In genomic region chr1:167661123-167661522, GRCm38 (mm10) we compare ENCODE assay signal across 8 mouse cellular contexts. TPM values are rescaled to one million over a fixed set of nuclear protein-coding genes. Genes with fewer than 3 reads are reported as not detected.
DNase-seq lines count a peak whose midpoint lies in the region; ATAC-seq and TF ChIP-seq lines count a peak whose summit lies in the region.

No protein-coding gene starts in this region.

- H3K27ac ChIP-seq in lung, embryonic 14.5 days (ENCODE audit: low read depth): no peak overlapping the region
- H3K27ac ChIP-seq in hindbrain, embryonic 12.5 days: no peak overlapping the region
- H3K27ac ChIP-seq in midbrain, embryonic 16.5 days (ENCODE audit: low read length): no peak overlapping the region

- TF ChIP-seq CTCF in lung, embryonic 14.5 days (IDR thresholded peaks at IDR 0.05; ENCODE audit: low read depth): no peak

- peak overlapping the region; percentile 54 for H3K4me2 ChIP-seq in lung, embryonic 14.5 days
- peak overlapping the region; percentile 59 for H3K4me2 ChIP-seq in hindbrain, embryonic 12.5 days (replicated peaks)
- H3K4me2 ChIP-seq in midbrain, embryonic 16.5 days (ENCODE audit: low read length): peak overlapping the region; percentile 62

- H3K4me1 ChIP-seq in lung, embryonic 14.5 days (ENCODE audit: insufficient read depth): no peaks in the 10 kb centered on the region; the same call in 1 of the 2 replicates
- H3K4me1 ChIP-seq in hindbrain, embryonic 12.5 days: peaks cover 19% of the 10 kb centered on the region
- H3K4me1 ChIP-seq in midbrain, embryonic 16.5 days (ENCODE audit: control insufficient read depth, insufficient read depth, low read length): peaks cover 4% of the 10 kb centered on the region

- no peak overlapping the region; the same call in 1 of the 2 replicates for H3K9ac ChIP-seq in lung, embryonic 14.5 days
- H3K9ac ChIP-seq in hindbrain, embryonic 12.5 days: no peak overlapping the region; the same call in 1 of the 2 replicates
- H3K9ac ChIP-seq in midbrain, embryonic 16.5 days (ENCODE audit: low read depth, low read length): peak overlapping the region; percentile 52

- H3K9me3 ChIP-seq in lung, embryonic 14.5 days (ENCODE audit: low read depth, low read length): no peaks in the 10 kb centered on the region
- no peaks in the 10 kb centered on the region for H3K9me3 ChIP-seq in hindbrain, embryonic 12.5 days (replicated peaks)
- no peaks in the 10 kb centered on the region for H3K9me3 ChIP-seq in midbrain, embryonic 16.5 days (replicated peaks; ENCODE audit: control insufficient read depth, low read length, poor library complexity, severe bottlenecking)

- DNase-seq in lung, embryonic 14.5 days: peak; percentile 50
- DNase-seq in lung, postnatal 25 days (ENCODE audit: low spot score): no peak
- DNase-seq in gastrocnemius, adult 18-20 months (ENCODE audit: low spot score): peak; percentile 36
- DNase-seq in spleen, postnatal 10 days (ENCODE audit: low spot score in 2 of 2): no peak
- no peak for DNase-seq in right cerebral cortex, postnatal 25 days

- peak; percentile 76 for ATAC-seq in lung, embryonic 14.5 days (ENCODE audit: insufficient read depth)
- ATAC-seq in hindbrain, embryonic 12.5 days (ENCODE audit: low FRiP score): peak; percentile 79
- peak; percentile 90 for ATAC-seq in midbrain, embryonic 16.5 days
- no peak for ATAC-seq in monocyte, adult 5-6 weeks (replicated peaks; ENCODE audit: insufficient number of reproducible peaks, low FRiP score, low TSS enrichment, poor library complexity, severe bottlenecking)

- H3K36me3 ChIP-seq in lung, embryonic 14.5 days (ENCODE audit: insufficient read depth): no peaks in the 10 kb centered on the region
- no peaks in the 10 kb centered on the region for H3K36me3 ChIP-seq in hindbrain, embryonic 12.5 days
- H3K36me3 ChIP-seq in midbrain, embryonic 16.5 days (ENCODE audit: control insufficient read depth, insufficient read depth, low read length): no peaks in the 10 kb centered on the region

- WGBS in lung, embryonic 14.5 days: 3% methylated on average over 19 of the region's 19 CpGs
- WGBS in hindbrain, embryonic 12.5 days: 1% methylated on average over 19 of the region's 19 CpGs
- 1% methylated on average over 19 of the region's 19 CpGs for WGBS in midbrain, embryonic 16.5 days

- peaks cover 25% of the 10 kb centered on the region for H3K27me3 ChIP-seq in lung, embryonic 14.5 days (ENCODE audit: insufficient read depth, low read length)
- peaks cover 37% of the 10 kb centered on the region for H3K27me3 ChIP-seq in hindbrain, embryonic 12.5 days
- peaks cover 13% of the 10 kb centered on the region for H3K27me3 ChIP-seq in midbrain, embryonic 16.5 days (ENCODE audit: control insufficient read depth, insufficient read depth, low read depth, low read length)

- peak overlapping the region; percentile 18 for H3K4me3 ChIP-seq in lung, embryonic 14.5 days (ENCODE audit: low read depth, low read length)
- peak overlapping the region; percentile 25 for H3K4me3 ChIP-seq in hindbrain, embryonic 12.5 days
- peak overlapping the region; percentile 32 for H3K4me3 ChIP-seq in midbrain, embryonic 16.5 days (ENCODE audit: low read depth, low read length)

RNA-seq across cellular contexts. Expression of gene Lmx1a, which starts 27.9 kb away (rescaled TPM):
- not detected in 2 replicates for polyA plus RNA-seq in lung, embryonic 14.5 days (2014; fragmentation: Nextera tagmentation; extraction: Ambion mirVana)
- total RNA-seq in gastrocnemius, adult 18-20 months (2021): under 1 TPM; 0.11 to 0.21 TPM
- 10.3 and 16.3 TPM in 2 replicates for polyA plus RNA-seq in hindbrain, embryonic 12.5 days (2016; fragmentation: Nextera tagmentation; extraction: Ambion mirVana)
- 5.9 and 8.4 TPM in 2 replicates for polyA plus RNA-seq in midbrain, embryonic 16.5 days (2015; fragmentation: Nextera tagmentation; extraction: Ambion mirVana)
- not detected in 3 replicates for total RNA-seq in monocyte, adult 5-6 weeks (2017)

Comparison
In these comparisons a context has a peak if more than half of its experiments do, and no peak if none do; other contexts are left out.
1. DNase-seq: peak in lung, embryonic 14.5 days (single experiment) and gastrocnemius, adult 18-20 months (single experiment); none in lung, postnatal 25 days (single experiment), spleen, postnatal 10 days (0 of 2) and right cerebral cortex, postnatal 25 days (single experiment).
2. Peak in every context shown above with its lines, with median percentiles within 50 percentile points of each other: H3K4me2 ChIP-seq and H3K4me3 ChIP-seq.